Mouse (Mus musculus): ENCODE measurements around the gene S100a3. TPM values are rescaled to one million over a fixed set of nuclear protein-coding genes. Genes with fewer than 3 reads are reported as not detected.

The S100a3 gene
- total RNA-seq, 2 experiments from 2014 or later = 0.49 to 1.6 TPM

DNA sequence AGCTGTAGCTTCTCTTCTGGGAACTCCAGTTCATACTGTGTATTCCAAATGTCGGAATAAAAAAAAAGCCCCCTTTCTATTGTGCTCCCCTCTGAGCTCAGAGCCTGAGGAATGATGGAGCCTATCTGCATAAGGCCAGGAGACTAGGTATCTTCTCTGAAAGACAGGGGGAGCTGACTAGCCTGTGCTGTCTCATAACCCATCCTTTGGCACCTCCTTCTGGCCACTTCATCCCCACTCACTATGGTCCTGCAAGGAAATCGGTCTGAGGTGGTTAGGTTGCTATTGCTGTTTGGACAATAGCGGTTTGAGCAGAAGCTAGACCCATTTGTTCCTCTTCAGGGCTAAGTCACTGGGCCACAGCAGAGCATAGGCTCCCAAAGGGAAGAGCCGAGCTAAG is 67.4 kb downstream of the S100a3 start:
- DNase-seq = no peak

DNA sequence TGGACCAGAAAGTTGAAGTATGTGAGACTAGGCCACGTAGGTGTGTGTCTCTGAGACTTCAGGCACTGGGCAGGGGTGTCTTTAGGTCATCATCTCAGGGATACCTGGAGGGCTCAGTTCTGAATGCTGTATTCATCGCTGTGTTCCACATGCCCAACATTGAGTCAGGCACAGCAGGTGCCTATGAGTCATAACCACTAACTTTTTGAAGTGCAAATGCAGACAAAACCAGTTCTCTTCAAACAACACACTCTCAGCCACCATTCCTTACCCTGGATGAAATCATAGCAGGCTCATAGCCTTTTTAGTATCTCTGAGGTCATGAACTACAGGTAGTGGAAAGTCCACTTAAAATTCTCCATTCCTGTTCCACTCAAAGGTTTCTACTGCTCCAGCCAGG is 68.9 kb downstream of the S100a3 start:
- DNase-seq = no peak

DNA sequence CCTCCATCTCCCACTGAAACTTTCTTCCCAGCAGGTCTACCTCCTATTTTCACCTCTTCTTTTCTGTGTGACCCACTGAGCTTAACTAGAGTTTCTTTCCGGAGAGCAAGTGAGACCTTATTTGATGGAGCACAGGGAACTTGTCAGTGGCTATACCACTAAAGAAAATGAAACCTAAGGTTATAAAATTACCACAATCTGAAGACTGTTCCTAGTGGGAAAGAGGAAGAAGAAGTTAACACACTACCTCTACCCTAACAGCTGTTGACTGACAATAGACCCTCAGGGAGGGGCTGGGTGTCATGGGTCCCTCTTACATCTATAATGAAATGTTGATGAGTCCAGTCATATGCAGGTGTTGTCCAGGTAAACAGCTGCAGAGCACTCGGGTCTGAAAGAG is 71.6 kb downstream of the S100a3 start:
- DNase-seq = no peak

DNA sequence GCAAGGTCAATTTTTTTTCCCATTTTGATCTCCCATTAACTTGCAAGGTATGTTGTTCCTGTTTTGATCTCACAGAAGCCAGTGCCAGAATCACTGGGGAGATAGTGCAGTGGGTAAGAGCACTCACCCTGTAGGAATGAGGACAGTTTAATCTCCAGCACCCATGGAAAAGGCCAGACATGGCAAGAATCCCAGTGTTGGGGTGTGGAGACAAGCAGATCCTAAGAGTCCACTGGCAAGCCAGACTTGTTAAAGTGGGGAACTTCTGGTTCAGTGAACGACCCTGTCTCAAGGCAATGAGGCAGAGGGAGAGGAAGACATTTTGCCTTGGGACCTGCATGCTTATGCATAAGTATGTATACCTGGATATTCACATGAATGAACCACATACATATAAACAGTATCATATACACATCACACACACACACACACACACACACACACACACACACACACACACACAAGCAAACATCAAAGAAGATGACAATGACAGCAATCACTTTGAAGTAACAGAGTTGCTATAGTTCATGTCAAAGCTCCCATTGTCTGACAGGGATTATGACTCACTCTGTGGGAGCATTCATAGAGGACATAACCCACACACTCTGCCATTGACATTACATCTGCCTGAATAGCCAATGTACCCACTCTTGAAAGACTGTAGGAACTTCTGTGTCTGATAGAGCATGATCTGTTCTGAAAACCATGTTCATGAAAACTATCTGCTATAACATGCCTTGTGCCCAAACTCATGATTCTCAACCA is 78.3 kb downstream of the S100a3 start:
- no peak for DNase-seq

DNA sequence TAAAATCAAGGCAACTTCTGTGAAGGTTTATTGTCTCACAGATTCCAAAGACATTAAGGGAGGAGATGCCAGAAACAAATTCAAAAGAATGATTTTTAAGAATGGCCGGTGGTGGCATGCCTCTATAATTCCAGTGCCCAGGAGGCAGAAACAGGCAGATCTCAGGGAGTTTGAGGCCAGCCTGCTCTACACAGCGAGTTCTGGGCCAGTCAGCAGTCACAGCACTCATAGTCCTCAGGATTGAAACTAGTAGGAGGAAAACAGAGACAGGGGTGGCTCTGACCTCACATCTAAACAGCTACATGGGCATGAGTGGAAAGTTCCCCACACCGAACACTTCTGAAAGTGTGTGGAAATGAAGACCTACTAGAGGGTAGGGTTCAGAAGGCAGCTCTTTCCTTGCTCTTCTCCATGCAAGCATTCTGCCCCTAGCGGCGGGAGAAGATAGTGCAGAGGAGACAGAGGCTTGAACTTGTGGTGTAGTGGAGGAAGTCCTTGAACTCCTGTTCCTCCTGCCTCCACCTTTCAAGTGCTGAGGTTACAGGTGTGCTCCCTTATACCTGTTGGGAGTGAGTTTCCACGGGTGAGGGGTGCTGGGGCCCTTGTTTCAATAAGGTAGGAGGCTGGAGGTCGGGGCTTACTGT is 79.3 kb downstream of the S100a3 start:
- no peak for DNase-seq

DNA sequence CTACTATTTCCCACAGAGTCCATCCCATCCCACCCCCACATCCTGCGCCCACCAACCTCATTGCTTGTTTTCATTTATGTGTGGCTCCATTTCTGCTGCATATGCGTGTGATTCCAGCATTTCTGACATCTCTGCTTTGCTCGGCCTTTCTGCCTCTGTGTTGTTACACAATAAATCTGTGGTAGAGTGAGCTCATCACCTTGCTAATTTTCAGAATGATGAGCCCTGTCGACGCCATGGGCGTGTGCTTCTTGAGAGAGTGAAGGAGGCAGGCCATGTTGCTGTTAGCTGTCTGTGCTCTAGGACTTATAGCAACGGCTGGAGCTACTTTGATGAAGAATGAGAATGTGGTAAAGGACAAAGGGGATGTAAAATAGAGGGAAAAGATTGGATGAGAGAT is 80.6 kb downstream of the S100a3 start:
- DNase-seq = no peak

DNA sequence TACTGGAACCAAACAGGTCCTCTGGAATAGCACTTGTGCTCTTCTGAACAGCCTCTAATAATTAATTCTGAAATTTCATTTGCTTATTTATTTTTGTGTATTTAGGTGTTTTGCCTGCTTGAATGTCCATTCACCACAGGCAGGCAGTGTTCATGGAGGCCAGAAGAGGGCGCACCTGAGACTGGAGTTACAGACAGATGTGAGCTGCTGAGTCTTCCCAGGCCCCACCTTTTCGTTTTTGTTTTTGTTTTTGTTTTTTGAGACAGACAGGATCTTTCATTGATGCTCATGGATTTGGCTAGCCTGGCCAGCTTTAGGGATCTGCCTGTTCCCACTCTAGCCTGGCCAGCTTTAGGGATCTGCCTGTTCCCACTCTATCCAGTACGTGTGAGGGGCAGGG is 83.8 kb downstream of the S100a3 start:
- DNase-seq = peak; percentile 59

DNA sequence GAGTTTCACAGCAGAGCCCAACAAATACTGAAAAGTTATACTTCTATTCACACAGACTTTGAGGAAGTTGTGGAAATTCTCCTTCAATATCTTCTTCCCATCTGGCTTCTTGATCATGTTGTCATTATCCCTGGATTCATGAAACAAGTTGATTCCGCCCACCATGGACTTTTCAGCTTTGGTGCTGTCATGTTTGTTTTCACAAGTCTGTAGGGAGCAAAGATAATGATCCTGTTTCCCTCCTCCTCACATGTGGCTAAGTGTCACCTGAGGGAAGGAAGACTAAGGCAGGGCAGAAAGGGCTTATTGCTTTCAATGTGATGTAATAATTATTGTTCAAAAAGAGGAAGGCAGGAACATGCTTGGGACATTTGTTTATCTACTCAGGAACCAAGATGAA is 86.9 kb downstream of the S100a3 start:
- DNase-seq = no peak

DNA sequence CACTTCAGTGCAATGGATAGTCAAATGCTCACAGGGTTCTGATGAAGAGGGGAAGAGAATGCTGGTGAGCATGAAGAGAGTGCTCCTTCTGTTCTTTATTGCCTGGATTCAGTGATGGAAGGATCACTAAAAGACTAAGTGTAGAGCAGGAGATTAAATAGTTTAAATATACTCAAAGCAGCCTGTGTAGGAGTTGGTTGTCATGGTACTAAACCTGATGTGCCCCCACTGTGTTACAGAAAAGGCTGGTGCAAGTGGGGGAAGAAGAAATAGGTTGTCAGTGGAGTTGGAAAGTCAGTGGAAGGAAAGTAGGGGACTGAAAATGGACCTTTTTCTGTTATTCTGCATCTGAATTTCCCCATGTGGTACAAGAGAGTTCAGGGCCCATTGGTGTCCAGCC is 88.6 kb downstream of the S100a3 start:
- no peak for DNase-seq

DNA sequence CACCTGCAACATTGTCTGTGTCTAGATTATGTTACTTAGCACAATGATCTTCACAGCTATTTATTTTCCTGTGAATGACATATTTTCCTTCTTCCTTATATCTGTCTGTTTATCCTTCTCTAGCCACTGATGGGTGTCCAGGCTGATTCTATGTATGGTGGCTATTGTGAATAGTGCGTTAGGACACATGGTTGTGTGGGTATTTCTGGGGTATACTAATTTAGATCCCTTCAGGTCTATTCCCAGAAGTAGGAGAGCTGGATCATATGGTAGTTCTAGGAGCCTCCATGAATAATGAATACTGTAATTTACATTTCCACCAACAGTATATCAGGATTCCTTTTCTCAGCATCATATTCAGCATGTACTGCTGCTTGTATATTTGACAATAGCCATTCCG is 89.5 kb downstream of the S100a3 start:
- DNase-seq = no peak

Other genes starting within 250 kb of the S100a3 start
- 1 to 10 TPM; 2.1 to 3.4 TPM for gene Slc27a3, start 170.6 kb upstream of the S100a3 start, total RNA-seq (2021)
- 10 to 100 TPM; 18.4 to 24.3 TPM for gene Ints3, start 127.0 kb upstream of the S100a3 start, total RNA-seq (2021)
- gene Npr1, start 94.7 kb upstream of the S100a3 start, total RNA-seq (2021) = 10 to 100 TPM; 18.7 to 21.4 TPM
- 10 to 100 TPM; 46.4 to 50.3 TPM for gene Ilf2, start 84.5 kb upstream of the S100a3 start, total RNA-seq (2021)
- gene Snapin, start 69.5 kb upstream of the S100a3 start, total RNA-seq (2021) = 10 to 100 TPM; 63.2 to 67.2 TPM
- gene Chtop, start 51.1 kb upstream of the S100a3 start, total RNA-seq (2021) = 100 to 1,000 TPM; 103 to 108 TPM
- gene S100a1, start 46.2 kb upstream of the S100a3 start, total RNA-seq (2021) = 10 to 100 TPM; 37.5 to 44.2 TPM
- gene S100a13, start 46.1 kb upstream of the S100a3 start, total RNA-seq (2021) = 10 to 100 TPM; 15.8 to 17.9 TPM
- gene S100a14, start 33.7 kb upstream of the S100a3 start, total RNA-seq (2021) = under 1 TPM in 1 of 2 experiments, not detected in 1; 0.23 TPM
- gene S100a16, start 23.3 kb upstream of the S100a3 start, total RNA-seq (2021) = 100 to 1,000 TPM; 124 to 128 TPM
- not detected for gene S100a2, start 29.7 kb downstream of the S100a3 start, total RNA-seq (2021)
- gene Gm42674, start 41.3 kb downstream of the S100a3 start, total RNA-seq (2021) = not detected
- 10 to 100 TPM in 1 of 2 experiments, 1 to 10 TPM in 1; 9.6 to 20.1 TPM for gene S100a4, start 43.2 kb downstream of the S100a3 start, total RNA-seq (2021)
- not detected for gene S100a5, start 47.9 kb downstream of the S100a3 start, total RNA-seq (2021)
- gene S100a6, start 52.3 kb downstream of the S100a3 start, total RNA-seq (2021) = 100 to 1,000 TPM in 1 of 2 experiments, 10 to 100 TPM in 1; 83.2 to 102 TPM
- not detected for gene S100a7a, start 93.4 kb downstream of the S100a3 start, total RNA-seq (2021)
- gene S100a8, start 108.4 kb downstream of the S100a3 start, total RNA-seq (2021) = 10 to 100 TPM in 1 of 2 experiments, under 1 TPM in 1; 0.94 to 42.3 TPM
- 10 to 100 TPM in 1 of 2 experiments, under 1 TPM in 1; 0.70 to 44.4 TPM for gene S100a9, start 135.1 kb downstream of the S100a3 start, total RNA-seq (2021)
- gene Pglyrp4, start 166.3 kb downstream of the S100a3 start, total RNA-seq (2021) = not detected
- not detected for gene Gm5849, start 217.3 kb downstream of the S100a3 start, total RNA-seq (2021)

Data from gastrocnemius, postnatal 10 days (tissue).